Mouse (Mus musculus): Measurements from ENCODE around the gene Iqck.

Iqck gene

DNA sequence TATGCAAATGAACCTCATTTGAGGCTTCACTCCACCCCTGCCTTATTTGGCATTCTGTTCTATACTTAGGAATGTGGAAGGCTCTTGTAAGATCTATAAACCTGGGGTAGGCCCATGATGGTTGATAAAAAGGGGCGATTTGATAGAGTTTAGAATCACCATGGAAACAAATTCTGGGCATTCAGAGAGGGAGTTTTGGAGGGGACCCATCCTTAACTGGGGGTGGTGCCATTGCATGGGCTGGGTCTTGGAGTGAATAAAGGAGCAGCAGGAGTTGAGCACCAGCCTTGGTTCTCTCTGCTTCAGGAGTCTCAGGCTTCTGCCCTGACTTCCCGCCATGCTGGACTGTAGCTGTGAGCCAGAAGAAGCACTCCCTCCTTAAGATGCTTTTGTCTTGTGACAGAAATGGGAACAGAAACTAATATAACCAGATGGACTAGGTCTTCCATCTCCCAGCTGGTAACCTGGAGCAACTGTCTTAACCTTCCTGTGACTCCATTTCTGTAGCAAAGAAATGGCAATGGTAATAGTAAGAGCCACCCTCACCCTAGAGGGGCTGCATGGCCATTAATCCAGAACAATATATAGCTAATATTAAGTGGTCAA, 93.2 kb downstream of the Iqck start:
- no peak for DNase-seq (ENCODE audit: low spot score in 2 of 2)

DNA sequence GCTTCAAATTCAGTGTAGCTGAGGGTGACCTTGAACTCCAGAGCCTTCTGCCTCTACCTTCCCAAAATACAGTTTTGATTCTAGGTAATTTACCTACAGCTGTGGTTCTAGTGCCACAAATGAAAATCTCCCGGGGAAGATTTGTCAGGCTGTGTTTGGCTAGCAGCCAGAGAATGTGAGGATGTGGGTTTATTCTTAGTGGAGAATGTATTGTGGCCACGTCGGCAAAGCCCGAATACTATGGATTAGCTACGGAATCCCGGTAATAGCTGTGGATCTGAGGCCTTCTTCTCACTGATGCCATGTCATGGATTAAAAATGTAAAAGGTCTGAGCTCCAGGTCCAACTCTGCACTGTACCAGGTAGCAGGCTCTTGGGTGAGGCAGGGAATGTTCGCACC, 94.2 kb downstream of the Iqck start:
- DNase-seq (ENCODE audit: low spot score in 2 of 2), result no peak

DNA sequence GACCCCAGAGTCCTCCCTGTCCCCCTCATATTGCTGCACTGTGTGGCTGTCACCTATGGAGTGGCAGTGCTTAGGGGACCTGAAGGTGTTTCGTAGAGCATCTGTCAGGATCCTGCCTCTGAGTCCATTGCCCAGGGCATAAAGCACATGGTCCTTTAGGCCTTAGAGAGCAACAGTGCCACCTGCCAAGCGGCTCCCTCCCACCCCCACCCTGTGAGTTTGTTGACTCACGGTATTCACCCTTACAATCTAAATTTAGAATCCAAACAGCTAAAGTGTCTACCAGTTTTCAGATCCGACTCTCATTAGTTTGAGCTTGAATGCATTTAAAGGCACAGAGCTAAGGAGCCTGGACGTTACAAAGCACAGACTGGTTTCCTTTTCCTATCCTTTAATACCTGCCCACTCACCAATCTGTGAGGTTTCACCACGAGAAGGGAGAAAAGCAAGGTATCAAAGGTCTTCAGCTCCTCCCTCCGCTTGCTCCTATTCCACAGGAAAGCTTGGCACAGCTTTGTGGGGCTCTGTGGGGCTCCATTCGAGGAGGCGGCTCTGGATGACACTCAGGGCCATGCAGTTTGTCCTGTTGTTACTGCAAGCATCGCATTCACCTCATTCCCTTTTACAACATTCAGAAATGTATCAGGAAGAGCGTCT, 98.2 kb downstream of the Iqck start:
- no peak for DNase-seq (ENCODE audit: low spot score in 2 of 2)

DNA sequence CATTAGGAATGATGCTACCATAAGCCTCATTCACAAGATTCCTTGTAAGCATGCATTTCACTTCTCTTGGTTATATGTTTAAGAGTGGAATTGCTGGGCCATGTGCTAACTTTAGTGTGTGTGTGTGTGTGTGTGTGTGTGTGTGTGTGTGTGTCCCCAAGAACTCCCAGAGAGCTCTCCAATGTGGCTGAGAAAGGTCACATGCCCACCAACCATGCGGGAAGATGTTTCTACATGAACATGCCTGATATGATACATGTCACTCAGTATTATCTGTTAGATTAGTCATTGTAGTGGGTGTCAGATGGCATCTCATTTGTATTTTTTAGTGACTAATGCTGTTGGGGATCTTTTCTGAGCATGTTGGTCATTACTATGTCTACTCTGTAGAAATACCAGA, 99.4 kb downstream of the Iqck start:
- no peak for DNase-seq (ENCODE audit: low spot score in 2 of 2)

DNA sequence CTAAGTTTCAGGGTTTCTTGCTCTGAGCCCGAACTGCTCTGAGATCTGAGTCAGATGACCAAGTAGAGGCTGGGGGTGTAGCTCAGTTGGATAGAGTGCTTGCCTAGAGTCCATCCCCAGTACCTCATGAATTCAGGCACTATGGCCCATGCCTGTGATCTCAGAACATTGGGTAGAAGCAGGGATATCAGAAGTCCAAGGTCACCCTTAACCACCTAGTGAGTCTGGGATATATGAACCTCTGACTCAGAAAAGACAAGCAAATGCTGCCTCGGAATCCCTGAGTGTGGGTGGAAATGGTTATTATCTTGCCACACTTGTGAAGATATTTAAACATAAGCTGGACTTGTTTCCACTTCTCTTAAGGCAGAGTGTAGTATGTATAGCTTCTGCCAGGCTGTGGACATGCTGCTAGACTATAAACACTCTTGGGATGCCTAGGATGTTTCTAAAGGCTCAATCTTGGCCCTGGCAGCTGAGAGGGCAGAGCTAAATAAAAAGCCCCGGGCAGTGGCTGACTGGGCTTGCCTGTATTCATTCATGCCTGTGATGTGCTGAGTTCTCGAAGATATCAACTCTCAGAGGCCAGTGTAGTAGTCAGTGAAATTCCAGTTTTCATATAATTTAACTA, 101.2 kb downstream of the Iqck start:
- DNase-seq (ENCODE audit: low spot score in 2 of 2), result no peak

DNA sequence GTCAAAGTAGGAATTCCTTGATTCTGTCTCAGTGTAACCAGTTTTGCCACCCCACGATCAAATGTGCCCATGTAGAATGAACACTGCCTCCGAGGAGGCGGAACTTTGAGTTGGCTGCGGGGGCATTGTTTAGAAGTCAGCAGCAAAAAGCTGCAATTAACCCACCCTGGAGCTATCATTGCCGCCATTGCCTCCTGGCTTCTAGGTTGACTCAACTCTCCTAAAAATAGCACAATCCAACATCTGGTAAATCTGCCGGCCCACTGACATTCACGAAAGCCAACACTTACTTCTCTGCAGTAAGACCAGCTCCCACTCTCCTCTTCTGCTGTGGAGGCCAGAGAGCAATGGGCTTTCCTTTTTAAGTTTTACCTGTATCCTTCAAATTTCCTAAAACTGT, 103.7 kb downstream of the Iqck start:
- no peak for DNase-seq (ENCODE audit: low spot score in 2 of 2)

DNA sequence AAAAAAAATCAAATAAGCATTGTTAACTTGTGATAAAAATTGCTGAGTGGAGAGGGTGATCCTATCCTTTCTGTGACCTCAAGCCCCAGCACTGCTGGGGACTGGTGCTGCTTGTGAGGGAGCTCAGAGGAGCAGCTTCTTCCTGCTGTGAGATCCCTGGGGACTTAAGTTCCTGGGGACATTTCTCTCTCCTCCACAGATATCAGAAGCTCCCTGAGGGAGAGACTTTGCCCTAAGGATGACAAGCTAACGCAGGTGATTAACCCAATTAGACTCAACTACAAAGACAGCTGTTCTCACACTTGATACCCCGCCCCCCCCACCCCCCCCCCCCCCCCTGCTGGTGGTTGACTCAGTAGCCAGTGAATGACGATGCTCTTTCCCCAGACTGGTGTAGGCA, 109.2 kb downstream of the Iqck start:
- DNase-seq (ENCODE audit: low spot score in 2 of 2), result no peak

DNA sequence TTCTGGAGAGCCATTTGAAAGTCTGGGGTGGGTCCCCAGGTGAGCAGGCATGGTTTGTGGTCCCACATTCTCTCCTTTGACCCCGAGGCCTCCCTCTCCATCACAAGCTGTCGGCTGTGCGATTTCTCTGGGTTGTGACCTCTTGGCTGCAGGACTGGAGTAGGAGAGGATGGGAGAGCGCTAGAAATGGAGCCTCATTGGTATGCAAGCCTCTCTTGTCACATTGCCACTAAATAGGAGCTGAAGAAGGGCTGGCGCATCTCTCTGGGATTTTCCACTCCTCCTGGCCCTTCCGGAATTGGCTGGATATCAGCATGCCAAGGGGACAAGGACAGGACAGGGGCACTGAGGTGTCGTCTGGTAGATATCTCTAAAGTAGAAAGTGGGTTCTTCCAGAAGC, 109.6 kb downstream of the Iqck start:
- DNase-seq (ENCODE audit: low spot score in 2 of 2), result no peak

DNA sequence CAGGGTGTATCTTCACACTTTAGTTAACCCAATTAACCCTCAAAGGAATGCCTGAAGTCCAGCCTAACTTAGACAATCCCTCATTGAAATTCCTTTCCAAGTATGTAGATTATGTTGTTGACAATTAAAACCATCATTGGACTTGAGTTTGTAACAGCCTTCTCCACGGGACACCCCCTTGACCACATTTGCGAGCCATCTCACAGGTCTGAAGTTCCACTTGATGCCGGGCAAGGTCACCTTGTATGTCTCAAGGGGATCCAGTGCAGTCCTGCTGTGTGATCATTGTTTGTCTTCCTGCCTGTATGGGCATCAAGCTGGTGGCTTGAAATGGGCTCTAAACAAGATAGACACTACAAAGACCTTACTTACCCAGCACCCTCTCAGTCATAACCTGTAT, 113.3 kb downstream of the Iqck start:
- no peak for DNase-seq (ENCODE audit: low spot score in 2 of 2)

DNA sequence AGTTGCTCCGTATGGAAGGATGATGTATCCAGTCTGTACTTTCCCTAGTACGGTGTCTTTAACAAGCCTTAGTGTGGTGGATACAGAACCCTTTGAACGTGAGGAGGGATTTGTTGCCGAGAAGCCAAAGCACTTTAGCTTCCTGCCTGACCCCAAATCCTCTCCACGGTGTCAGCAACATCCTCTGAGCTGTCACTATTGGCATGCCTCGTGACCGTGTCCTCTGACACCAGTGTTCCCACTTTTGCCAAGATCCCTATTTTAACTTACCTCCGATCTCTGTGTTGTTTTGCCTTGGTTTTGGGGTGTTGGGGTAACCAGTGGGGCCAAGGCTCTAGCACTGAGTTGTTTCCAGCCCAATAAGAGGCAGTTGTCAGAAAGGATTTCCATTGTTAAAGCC, 115.9 kb downstream of the Iqck start:
- no peak for DNase-seq (ENCODE audit: low spot score in 2 of 2)

DNA sequence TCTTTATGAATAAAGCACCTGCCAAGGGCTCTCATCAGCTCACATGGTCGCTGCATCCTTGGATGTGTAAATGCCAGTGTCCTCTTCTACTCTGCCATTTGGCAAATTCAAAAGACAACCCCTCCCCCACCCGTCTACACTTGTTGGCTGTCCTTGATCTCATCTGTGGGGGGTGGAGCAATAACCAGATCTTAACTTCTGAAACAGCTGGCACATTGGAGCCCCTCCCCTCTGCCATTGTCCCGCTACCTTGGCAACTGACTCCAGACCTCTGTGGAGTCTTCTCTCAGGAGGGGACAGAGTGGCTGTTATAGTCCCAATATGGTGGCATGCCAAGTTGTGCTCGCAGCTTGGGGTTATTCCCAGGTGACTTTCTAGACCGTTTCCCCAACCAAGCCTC, 116.8 kb downstream of the Iqck start:
- no peak for DNase-seq (ENCODE audit: low spot score in 2 of 2)

DNA sequence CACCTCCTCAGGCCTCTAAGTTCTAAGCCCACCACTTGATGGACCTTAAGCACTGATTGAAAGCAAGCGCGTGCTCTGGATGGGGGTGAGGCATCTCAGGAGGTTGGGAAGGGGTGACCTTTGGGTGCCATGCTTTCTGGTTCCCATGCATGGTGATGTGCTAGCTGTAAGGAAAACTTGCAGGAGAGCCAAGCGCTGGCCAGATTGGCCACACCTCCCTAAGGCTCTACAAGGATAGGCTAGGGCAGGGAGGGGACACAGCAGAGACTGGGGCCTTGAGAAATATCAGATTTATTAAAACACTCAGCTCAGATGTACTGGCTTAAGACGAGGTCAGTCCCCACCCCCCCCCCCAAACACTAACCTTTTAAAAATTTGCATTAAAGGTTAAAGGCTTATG, 117.8 kb downstream of the Iqck start:
- no peak for DNase-seq (ENCODE audit: low spot score in 2 of 2)

DNA sequence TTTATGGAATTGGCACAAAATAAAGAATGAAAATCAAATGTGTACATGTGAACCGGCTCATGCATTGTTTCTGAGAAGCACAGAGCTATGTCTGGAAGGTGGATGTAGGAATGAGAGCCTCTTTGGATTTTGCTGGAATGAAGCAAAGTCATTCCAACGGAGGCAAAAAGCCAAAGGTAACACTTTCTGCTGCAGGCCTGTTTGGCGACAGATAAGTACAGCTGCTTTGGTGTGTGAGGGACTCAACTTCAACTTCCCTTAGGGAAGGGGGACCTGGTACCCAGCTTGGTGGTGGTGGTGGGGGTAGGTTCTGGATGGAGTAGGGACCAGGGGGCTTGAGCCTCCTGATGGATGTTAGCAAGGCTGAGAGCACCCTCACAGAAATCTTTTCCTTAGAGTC, 120.3 kb downstream of the Iqck start:
- no peak for DNase-seq (ENCODE audit: low spot score in 2 of 2)

DNA sequence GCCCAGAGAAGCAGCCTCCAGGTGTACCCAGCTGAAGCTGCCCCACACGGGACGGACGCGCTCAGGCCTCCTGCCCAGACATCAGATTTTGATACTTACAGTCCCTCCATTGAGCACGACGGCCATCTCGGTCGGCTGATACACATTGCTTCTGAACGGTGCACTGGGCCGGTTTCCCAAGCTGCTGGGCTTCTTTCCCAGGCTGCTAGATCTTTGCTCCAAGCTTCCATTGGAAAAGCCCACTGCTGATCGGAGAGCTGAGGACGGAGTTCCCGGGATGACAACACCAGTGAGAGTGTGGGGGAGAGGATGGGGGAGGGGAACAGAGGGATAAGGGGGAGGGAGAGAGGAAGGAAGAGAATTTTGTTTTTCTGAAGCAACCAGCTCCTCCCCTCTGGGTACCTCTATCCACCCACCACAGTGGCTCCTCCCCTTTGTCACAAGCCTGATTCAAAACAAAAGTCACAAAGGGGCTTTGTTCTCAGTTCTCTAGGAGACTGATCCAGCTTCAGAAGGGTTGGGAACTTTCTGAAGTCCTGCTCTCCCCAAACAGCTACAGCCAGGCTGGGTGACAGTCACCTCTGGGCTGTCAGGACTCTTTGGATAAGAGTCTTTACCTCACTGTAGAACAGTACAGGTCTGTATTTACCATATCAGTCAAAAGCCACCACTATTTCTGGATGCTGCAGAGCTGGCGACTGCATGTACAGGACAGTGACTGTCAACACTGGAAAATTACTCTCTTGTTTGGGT, 121.0 kb downstream of the Iqck start:
- DNase-seq (ENCODE audit: low spot score in 2 of 2), result no peak

DNA sequence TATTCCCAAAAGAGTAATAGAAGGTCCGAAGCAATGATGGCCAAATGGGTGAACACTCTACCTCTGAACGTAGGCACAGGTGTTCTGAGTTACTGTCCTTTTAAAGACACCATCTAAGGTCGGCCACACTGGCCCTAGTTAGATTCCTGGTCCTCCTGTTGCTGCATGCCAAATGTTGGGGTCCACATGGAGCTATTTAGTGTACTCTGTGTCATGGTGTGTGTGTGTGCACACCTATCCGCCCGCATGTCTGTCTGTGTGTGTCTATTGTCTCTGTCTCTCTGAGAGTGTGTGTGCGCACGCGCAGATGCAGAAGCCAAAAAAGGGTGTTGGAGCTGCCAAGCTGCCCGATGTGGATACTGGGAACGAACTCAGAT, 121.6 kb downstream of the Iqck start:
- DNase-seq (ENCODE audit: low spot score in 2 of 2), result no peak

DNA sequence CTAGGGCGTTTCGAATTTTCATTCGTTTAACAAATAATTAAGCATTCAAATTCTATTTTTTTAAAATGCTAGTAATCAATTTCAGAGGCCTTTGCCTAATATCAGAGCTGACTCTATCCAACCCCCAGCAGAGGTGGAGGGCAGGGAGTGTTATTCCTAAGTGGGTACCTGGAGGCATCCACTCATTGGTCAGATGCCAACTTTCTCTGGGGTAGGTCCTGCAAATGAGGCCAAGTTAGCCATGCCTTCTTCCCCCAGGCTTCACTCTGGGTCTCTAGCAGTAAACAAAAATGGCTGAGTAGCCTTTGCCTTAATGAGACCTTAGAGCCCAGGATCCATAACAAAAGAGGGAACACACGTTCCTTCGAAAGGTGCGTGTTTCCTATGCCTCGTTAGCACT, 123.6 kb downstream of the Iqck start:
- no peak for DNase-seq (ENCODE audit: low spot score in 2 of 2)

DNA sequence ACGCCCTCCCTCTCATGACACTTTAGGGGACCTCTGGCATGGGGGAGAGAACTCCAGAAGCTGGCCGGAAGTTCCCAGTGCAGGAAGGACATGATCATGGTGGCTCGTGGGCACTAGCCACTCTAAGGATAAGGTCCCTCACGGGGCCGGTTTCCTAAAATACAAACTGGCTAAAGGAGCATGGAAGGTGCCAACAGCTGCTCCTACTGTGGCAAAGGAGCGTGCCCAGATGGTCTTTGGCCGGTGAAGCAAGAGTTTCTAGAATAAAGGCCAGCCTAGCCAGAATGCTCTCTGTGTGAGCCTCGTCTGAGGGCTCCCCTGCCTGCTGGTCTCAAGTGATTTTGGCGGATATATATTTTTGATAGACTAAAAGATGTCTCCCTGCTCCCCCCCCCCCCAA, 124.2 kb downstream of the Iqck start:
- no peak for DNase-seq (ENCODE audit: low spot score in 2 of 2)

DNA sequence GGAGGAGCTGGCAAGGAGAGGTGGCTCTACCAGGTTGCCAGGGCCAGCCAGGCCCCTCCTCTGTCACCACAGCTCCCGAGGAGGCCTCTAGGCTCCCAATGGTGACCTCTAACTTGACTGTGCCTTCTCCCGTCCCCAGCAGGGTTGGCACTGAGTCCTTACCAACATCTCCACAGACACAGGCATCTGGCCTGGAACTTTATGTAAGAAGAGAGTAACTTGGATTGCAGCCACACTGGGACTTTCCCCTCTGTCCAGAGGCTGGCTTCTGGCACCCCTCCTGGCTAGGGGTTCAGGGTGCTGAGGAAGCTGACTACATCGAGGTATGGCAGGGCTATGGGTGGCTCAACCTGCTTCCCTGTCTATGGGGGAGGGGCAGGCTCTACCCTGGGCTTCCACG, 125.8 kb downstream of the Iqck start:
- no peak for DNase-seq (ENCODE audit: low spot score in 2 of 2)

DNA sequence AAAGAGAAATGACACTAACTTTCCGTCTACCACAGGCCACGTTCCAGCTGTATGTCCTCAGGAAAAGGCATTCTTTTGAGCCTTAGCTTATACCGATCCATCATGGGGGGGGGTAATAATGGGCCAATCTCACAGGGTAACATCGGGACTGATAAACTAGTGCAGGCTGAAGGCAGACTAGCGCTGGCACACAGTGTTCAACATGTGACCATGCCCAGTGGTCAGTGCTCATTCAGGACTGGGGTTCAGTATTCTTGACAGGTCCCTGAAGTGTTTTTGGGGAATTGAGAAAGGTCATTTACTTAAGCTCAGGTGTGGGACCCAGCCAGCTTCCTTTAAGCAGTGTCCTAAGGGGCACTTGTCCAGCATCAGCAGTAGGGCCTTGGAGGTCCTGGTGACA, 126.3 kb downstream of the Iqck start:
- DNase-seq (ENCODE audit: low spot score in 2 of 2), result no peak

DNA sequence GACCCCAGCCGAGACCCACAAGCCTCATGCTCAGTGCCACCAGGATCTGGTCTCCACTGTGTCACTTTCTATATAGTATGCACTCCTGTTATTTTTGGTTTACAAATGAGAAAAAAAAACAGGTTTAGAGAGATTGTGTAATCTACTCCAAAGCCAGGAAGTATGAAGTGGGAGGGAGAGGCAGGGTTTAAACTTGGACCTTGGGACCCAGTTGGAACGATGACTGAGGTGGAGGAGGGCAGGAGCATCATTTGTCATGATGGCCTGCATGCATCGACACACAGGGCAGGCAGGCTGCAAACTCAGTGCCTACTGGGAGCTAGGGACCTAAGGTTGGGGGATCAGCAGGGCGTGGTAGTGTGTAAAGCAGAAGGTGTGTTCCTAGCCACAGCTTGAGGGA, 127.0 kb downstream of the Iqck start:
- no peak for DNase-seq (ENCODE audit: low spot score in 2 of 2)

DNA sequence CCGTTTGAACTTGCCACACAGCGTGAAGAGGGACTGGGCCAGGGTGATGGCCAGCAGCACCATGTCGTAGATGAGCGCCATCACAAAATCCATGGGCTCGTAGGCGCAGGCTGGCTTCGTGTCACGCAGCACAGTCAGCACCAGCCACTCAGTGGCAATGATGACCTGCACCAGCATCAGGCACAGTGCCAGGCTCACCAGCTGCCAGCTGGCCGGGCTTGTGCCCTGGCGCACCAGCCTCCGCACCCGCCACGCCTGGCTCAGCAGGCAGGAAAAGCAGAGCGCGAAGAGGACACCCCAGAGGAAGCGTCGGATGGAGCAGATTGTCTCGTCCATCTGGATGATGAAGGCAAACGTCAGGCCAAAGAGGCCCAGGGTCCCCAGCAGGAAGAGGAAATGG, 128.4 kb downstream of the Iqck start:
- DNase-seq (ENCODE audit: low spot score in 2 of 2), result no peak

DNA sequence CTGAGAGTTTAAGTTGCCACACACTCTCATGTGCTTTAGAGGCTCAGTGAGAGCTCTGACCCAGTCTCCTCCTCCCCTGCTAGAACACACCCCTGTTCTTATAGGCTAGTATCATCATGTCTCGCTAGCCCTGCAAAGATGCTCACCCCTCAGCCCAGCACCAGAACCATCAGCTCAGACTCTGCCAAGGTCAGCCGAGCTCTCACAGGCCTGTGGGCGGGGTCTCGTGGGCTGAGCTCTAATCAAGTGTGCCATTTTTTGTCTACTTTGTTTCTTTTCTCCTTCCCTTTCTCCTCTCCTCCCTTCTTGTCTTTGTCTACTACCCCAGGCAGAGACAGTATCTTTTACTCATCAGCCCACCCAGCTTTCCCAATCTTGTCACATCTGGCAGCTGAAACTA, 130.2 kb downstream of the Iqck start:
- DNase-seq (ENCODE audit: low spot score in 2 of 2), result no peak

DNA sequence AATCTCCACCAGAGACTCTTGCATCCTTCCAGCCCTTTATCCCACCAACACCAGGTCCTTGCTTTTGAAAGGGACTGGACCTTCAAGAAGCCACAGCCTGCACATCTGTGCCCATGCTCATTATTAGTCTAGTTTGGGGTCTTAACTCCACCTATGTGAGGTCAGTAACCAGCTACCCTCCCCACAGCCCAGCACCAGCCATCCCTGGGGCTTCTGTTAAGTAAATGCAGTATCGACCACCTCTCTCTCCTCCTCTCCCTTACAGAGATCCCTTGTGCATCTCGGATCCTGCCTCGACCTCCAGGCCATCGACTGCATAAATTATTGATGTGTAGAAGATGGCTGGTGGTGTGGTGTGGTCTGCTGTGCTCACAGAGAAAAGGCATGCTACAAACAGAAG, 130.8 kb downstream of the Iqck start:
- no peak for DNase-seq (ENCODE audit: low spot score in 2 of 2)

Measured in urinary bladder, postnatal 4 days (tissue).